Mouse (Mus musculus): ENCODE data around the gene Arhgef26. TPM values are rescaled to one million over a fixed set of nuclear protein-coding genes. Genes with fewer than 3 reads are reported as not detected.
A peak's percentile ranks its signal among the peaks of the same experiment; 100 is the strongest.

The Arhgef26 gene
- polyA plus RNA-seq, 1 experiment from 2014 or later = 4.1 TPM

DNA sequence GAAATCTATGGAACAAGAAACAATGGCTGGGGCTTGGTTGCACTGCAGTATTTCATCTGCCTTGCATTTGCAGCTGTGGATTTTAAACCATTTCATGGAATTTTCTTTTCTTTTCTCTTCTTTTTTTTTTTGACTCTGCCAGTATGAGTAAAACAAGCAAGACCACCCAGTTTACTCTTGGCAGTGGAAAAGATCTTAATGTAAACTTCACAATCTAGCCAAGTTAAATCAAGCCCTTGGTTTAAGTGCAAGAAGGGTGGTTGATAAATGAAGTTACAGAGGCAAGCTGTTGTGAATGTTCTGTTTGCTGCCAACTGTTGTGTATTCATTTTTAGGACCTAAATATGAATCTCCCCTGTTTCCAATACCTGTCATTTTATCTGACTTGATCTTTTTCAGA, 54.5 kb downstream of the Arhgef26 start:
- no peaks in the 10 kb centered on the region; the same call in 1 of the 2 replicates for H3K4me1 ChIP-seq (replicated peaks)
- H3K9ac ChIP-seq = no peak overlapping the region
- ATAC-seq (replicated peaks; ENCODE audit: insufficient number of reproducible peaks, insufficient read depth, low FRiP score, low read depth) = no peak
- no peak overlapping the region for H3K27ac ChIP-seq
- H3K27me3 ChIP-seq = no peaks in the 10 kb centered on the region
- H3K9me3 ChIP-seq (replicated peaks) = no peaks in the 10 kb centered on the region
- no peak overlapping the region for H3K4me2 ChIP-seq
- H3K36me3 ChIP-seq = no peaks in the 10 kb centered on the region
- H3K4me3 ChIP-seq = no peak overlapping the region

DNA sequence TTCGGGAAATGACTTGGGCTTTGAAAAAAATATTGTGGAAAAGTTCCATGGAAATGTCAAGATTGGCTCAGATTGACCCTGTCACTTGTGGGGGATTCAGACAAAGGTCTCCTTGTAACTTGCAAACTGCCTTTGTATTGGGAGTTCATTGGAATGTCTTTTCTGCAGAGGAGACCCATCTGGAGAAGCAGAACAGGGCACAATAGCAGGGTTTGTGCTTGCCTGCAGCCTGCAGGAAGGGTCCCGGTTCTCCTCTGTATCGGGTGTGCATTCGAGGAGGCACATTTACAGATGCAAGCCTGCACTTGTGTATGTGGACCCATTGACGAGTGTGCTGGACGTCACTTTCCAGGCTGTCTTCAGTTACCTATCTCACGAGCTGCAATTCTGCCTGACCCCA, 56.1 kb downstream of the Arhgef26 start:
- Histone ChIP-seq H3K4me3 (no peak overlapping the region), H3K9me3 (replicated peaks) (no peaks in the 10 kb centered on the region), H3K9ac (no peak overlapping the region), H3K4me2 (no peak overlapping the region), H3K27me3 (no peaks in the 10 kb centered on the region), H3K4me1 (replicated peaks) (no peaks in the 10 kb centered on the region; the same call in 1 of the 2 replicates), H3K27ac (no peak overlapping the region), H3K36me3 (no peaks in the 10 kb centered on the region)
- WGBS = 62% methylated on average over 7 of the region's 7 CpGs
- ATAC-seq (replicated peaks; ENCODE audit: insufficient number of reproducible peaks, insufficient read depth, low FRiP score, low read depth) = no peak

DNA sequence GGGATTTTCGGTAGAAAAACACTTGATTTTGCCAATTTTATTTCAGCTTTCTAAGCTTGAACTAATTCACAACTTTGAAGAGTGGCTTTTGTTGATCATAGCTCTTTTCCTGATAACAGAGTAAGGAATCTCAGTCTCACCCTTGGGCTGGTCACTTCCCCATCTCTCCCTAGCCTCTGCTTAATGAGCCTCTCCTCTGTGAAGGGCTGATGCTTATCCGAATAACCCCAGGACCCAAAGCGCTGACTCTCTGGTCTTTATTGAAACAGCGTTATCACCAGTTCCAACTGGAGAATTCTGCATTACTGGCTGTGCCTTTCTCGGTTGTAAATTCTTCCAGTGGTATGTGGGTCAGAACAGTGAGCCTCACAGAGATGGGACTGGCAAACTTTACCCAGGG, 57.2 kb downstream of the Arhgef26 start:
- H3K27me3 ChIP-seq = no peaks in the 10 kb centered on the region
- H3K9ac ChIP-seq = no peak overlapping the region
- no peak for ATAC-seq (replicated peaks; ENCODE audit: insufficient number of reproducible peaks, insufficient read depth, low FRiP score, low read depth)
- no peaks in the 10 kb centered on the region for H3K36me3 ChIP-seq
- no peak overlapping the region for H3K4me3 ChIP-seq
- H3K27ac ChIP-seq = no peak overlapping the region
- WGBS = 47% methylated on average over 5 of the region's 5 CpGs
- H3K4me2 ChIP-seq = no peak overlapping the region
- no peaks in the 10 kb centered on the region for H3K9me3 ChIP-seq (replicated peaks)
- H3K4me1 ChIP-seq (replicated peaks) = no peaks in the 10 kb centered on the region; the same call in 1 of the 2 replicates

DNA sequence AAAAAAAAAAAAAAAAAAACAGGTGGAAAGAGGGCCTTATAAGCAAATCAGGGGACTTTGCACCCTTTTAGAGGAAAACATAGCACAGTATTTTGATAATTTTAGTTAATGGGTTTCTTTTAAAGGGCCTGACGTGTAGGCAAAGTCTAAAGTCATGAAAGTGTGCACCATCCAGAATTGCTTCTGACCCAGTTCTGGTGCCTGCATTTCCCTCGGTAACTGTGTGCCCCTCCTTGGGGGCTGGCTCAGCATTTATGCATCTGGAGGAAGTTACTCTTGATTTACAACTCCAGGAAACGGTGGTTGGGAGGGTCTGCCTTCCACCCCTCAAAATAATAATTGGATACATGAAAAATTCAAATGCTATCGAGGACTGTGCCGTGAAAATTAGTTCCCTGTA, 58.0 kb downstream of the Arhgef26 start:
- H3K9me3 ChIP-seq (replicated peaks) = no peaks in the 10 kb centered on the region
- no peak overlapping the region for H3K4me3 ChIP-seq
- H3K27me3 ChIP-seq = no peaks in the 10 kb centered on the region
- H3K27ac ChIP-seq = no peak overlapping the region
- ATAC-seq (replicated peaks; ENCODE audit: insufficient number of reproducible peaks, insufficient read depth, low FRiP score, low read depth) = no peak
- no peaks in the 10 kb centered on the region for H3K36me3 ChIP-seq
- no peaks in the 10 kb centered on the region; the same call in 1 of the 2 replicates for H3K4me1 ChIP-seq (replicated peaks)
- WGBS = 60% methylated on average over 5 of the region's 5 CpGs
- H3K9ac ChIP-seq = no peak overlapping the region
- H3K4me2 ChIP-seq = no peak overlapping the region

DNA sequence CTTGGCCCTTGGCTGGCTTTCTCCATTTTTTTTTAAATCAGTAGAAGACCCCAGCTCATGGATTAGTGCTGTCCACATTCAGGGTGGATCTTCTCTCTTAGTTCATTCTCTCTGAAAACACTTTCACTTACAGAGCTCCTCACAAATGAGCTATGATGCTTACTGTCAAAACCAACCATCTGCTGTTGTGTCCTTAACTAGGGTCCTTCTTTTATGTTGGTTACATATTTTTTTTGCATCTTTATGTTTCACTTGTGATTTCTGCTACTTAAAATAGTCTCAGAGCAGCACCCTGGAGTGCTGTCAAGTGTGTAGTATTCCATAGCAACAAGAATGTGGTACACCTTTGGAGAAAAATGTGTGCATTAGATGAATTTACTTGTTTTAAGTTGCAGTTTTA, 60.0 kb downstream of the Arhgef26 start:
- no peak overlapping the region for H3K4me3 ChIP-seq
- no peaks in the 10 kb centered on the region; the same call in 1 of the 2 replicates for H3K4me1 ChIP-seq (replicated peaks)
- no peak overlapping the region for H3K9ac ChIP-seq
- H3K27me3 ChIP-seq = no peaks in the 10 kb centered on the region
- no peaks in the 10 kb centered on the region for H3K9me3 ChIP-seq (replicated peaks)
- ATAC-seq (replicated peaks; ENCODE audit: insufficient number of reproducible peaks, insufficient read depth, low FRiP score, low read depth) = no peak
- H3K27ac ChIP-seq = no peak overlapping the region
- H3K4me2 ChIP-seq = no peak overlapping the region
- H3K36me3 ChIP-seq = no peaks in the 10 kb centered on the region

DNA sequence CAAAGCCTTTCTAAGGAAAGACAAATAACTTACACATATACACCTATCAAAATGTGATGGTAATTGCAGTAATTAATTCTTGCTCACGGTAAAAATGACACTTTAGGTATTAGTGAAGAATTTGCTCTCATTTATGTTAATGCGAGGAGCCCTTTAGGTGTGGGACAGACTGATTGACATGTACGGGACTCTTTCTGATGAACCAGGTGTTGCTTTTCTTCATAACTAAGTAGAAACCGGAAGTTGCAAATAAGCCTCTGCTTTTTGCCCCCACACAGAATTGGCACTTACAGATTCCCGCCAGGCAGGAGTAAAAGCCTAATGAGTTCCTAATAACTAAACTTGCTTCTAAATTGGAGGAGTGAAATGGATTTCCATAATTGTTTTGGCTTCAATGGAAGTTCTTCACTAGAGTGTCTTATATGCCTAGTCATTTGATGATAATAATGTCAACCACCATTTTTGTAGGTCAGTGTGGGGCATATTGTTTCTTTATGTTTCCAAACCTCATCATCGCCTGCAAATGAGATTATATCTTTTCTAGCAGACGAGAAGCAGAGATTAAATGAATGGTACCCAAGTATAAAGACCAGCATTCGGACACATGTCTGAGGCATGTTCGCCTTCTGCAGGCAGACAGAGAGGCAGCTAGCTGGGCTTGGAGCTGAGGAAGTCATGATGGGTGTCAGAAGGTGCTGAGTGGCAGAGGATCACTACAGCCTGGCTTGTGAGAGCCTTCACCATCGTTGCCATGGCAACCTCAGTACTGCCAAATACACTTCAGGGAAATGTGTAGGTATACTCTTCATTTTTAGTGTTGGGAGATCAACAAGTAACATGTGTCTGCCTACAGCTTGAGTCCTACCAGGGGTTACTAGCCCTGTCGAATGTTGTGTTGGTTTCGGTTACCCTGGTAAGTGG, 61.9 kb downstream of the Arhgef26 start:
- whole genome bisulfite sequencing = 75% methylated on average over 12 of the region's 12 CpGs

DNA sequence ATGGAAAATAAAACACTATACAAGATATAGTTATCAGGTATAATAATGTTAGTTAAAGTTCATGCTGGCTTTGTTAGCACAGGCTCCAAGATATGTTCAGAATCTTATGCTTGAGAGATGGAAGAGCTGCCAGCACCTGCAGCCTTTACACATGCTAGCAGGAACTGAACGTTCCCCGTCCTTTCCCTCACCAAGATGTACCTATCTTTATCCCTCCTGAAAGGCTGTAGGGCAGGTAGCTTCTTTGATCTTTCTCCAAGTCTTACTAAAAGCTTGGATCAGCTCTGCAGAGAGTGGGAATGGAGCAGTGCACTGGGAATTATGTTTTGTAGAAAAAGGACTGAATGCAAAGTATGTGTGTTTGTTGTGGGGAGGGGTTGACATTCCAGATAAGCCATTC, 64.3 kb downstream of the Arhgef26 start:
- Histone ChIP-seq H3K27me3 (no peaks in the 10 kb centered on the region), H3K4me2 (no peak overlapping the region), H3K36me3 (no peaks in the 10 kb centered on the region), H3K4me1 (replicated peaks) (peaks cover 4% of the 10 kb centered on the region; the same call in 1 of the 2 replicates), H3K9ac (no peak overlapping the region), H3K4me3 (no peak overlapping the region), H3K27ac (no peak overlapping the region), H3K9me3 (replicated peaks) (no peaks in the 10 kb centered on the region)
- ATAC-seq (replicated peaks; ENCODE audit: insufficient number of reproducible peaks, insufficient read depth, low FRiP score, low read depth) = no peak
- WGBS = 65% methylated on average over 2 of the region's 2 CpGs

More for the DNA sequence above, 61.9 kb downstream of the Arhgef26 start:
- no peak overlapping the region for H3K27ac ChIP-seq
- no peaks in the 10 kb centered on the region for H3K9me3 ChIP-seq (replicated peaks)
- no peaks in the 10 kb centered on the region for H3K27me3 ChIP-seq
- peaks cover 4% of the 10 kb centered on the region; the same call in 1 of the 2 replicates for H3K4me1 ChIP-seq (replicated peaks)
- H3K4me3 ChIP-seq = no peak overlapping the region
- no peak overlapping the region for H3K9ac ChIP-seq
- no peak for ATAC-seq (replicated peaks; ENCODE audit: insufficient number of reproducible peaks, insufficient read depth, low FRiP score, low read depth)
- H3K4me2 ChIP-seq = no peak overlapping the region
- H3K36me3 ChIP-seq = no peaks in the 10 kb centered on the region

DNA sequence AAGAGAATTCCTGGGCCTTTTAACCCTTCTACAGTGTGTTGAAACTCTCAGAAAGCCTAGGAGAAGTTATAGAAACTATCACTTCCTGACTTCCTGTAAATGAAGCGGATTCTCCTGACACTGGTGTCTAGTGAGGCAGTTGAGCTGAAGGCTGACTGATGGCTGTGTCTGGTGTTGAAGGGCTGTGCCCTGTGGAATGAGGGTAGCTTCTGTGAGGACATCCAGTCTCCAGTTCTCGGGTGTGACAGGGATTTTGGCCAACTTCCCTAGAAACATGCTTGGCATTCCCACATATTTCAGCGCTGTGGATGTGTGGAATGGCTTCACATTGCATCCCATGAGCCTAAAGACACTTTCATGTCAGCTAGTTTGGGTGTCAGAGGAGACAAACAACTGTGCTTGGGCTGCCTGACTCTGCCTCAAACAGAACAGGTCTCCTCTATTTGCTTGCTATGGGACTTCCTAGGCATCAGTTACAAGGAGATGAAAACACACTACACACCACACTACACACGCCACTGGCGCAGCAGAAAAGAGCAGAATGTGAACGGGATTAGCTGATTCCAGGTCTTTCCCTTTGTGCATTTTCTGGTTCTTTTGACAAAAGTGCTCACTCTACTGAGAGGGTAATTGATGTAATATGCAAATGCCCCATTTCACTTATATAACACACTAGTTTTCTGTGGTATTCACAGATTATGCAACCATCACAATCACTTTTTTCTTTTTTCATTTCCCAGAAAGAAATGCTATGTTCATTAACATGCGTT, 66.5 kb downstream of the Arhgef26 start:
- H3K27ac ChIP-seq = no peak overlapping the region
- ATAC-seq (replicated peaks; ENCODE audit: insufficient number of reproducible peaks, insufficient read depth, low FRiP score, low read depth) = no peak; the same call in 1 of the 2 replicates
- no peak overlapping the region for H3K9ac ChIP-seq
- 61% methylated on average over 7 of the region's 7 CpGs for WGBS
- peaks cover 4% of the 10 kb centered on the region; the same call in 1 of the 2 replicates for H3K4me1 ChIP-seq (replicated peaks)
- H3K4me2 ChIP-seq = no peak overlapping the region
- H3K4me3 ChIP-seq = no peak overlapping the region
- H3K36me3 ChIP-seq = no peaks in the 10 kb centered on the region
- no peaks in the 10 kb centered on the region for H3K27me3 ChIP-seq
- no peaks in the 10 kb centered on the region for H3K9me3 ChIP-seq (replicated peaks)

DNA sequence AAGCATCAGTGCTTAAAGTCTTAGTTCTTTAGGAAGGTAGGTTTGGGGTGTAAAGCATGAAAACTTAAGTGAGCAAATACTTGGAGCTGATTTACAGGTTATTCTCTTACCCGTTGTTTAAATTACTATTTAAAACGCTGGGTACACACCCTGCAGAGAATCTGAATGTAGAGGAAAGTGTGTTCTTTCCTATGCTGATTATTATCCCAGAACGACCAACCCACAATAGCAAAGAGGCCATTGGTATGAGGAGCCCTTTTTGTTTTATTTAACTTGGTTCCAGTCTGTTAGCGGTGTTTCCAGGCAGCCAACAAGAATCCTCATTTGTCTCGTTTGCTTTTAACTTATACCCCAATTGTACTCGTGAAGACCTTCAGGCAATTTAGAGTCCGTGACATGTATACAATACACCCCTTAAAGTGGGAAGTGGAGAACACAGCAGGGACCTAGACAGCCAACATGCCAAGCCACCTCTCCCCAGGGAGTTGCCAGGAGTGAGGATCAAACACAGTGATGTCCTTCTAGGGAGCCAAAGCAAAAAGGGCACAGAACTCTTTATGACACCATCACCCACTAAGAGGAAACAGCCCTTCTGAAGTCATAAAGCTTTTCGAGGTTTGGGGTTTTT, 71.5 kb downstream of the Arhgef26 start:
- WGBS = 71% methylated on average over 8 of the region's 8 CpGs
- Histone ChIP-seq H3K36me3 (no peaks in the 10 kb centered on the region), H3K4me1 (replicated peaks) (peaks cover 5% of the 10 kb centered on the region), H3K4me2 (no peak overlapping the region), H3K9me3 (replicated peaks) (no peaks in the 10 kb centered on the region), H3K4me3 (no peak overlapping the region), H3K9ac (no peak overlapping the region), H3K27ac (no peak overlapping the region), H3K27me3 (no peaks in the 10 kb centered on the region)
- ATAC-seq (replicated peaks; ENCODE audit: insufficient number of reproducible peaks, insufficient read depth, low FRiP score, low read depth) = no peak

DNA sequence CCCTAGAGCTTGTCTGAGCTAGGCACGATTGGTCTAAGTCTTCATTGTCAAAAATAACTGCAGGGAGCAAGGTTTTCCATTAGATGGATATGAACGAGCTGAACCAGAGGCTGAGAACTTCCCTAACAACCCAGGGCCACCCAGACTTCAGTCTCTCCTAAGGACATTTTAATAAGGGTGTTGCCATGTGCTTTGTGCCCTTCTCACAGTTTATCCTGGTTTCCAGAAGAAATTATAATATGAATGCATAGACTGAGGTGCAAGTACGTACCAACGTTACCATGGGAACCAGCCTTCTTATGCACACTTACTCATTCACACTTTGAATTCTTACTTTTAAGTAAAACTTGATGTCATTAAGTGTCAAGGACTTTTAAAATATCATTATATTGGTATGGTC, 72.3 kb downstream of the Arhgef26 start:
- 84% methylated on average over 4 of the region's 4 CpGs for WGBS
- no peaks in the 10 kb centered on the region for H3K9me3 ChIP-seq (replicated peaks)
- no peak overlapping the region for H3K9ac ChIP-seq
- no peak overlapping the region for H3K27ac ChIP-seq
- H3K4me2 ChIP-seq = no peak overlapping the region
- ATAC-seq (replicated peaks; ENCODE audit: insufficient number of reproducible peaks, insufficient read depth, low FRiP score, low read depth) = no peak
- H3K36me3 ChIP-seq = no peaks in the 10 kb centered on the region
- no peaks in the 10 kb centered on the region for H3K27me3 ChIP-seq
- H3K4me1 ChIP-seq (replicated peaks) = peaks cover 5% of the 10 kb centered on the region
- H3K4me3 ChIP-seq = no peak overlapping the region

DNA sequence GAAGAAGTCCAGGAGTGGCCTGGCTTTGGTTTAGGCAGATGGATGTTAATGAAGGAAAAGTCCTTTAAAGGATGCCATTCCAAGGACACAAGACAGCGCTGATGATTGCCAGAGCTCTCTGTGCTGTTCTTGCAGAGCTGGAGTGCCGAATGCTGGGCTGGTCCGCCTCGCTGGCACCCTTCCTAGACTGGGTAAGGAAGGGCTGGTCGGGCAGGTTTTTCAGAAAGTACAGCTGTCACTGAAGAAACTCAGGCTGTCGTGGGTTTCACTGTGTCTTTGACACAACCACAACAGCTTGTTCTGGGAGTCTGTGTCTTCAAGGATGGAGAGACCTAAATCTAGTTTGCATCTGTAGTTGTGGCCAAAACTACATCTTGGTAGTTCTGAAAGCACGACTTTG, 74.6 kb downstream of the Arhgef26 start:
- H3K27ac ChIP-seq = peak overlapping the region; percentile 31; the same call in 1 of the 2 replicates
- H3K9me3 ChIP-seq (replicated peaks) = no peaks in the 10 kb centered on the region
- H3K4me1 ChIP-seq (replicated peaks) = peaks cover 5% of the 10 kb centered on the region
- H3K4me3 ChIP-seq = no peak overlapping the region
- peak; percentile 58; the same call in 1 of the 2 replicates for ATAC-seq (replicated peaks; ENCODE audit: insufficient number of reproducible peaks, insufficient read depth, low FRiP score, low read depth)
- no peak overlapping the region for H3K9ac ChIP-seq
- H3K27me3 ChIP-seq = no peaks in the 10 kb centered on the region
- H3K4me2 ChIP-seq = no peak overlapping the region
- no peaks in the 10 kb centered on the region for H3K36me3 ChIP-seq
- WGBS = 34% methylated on average over 7 of the region's 7 CpGs

All from heart, embryonic 15.5 days (tissue).